In genomic region chr4:126602445-126602762, GRCm38 (mm10) we compare ENCODE assay signal across 10 mouse cellular contexts. TPM values are rescaled to one million over a fixed set of nuclear protein-coding genes. Genes with fewer than 3 reads are reported as not detected.
DNase-seq lines count a peak whose midpoint lies in the region; ATAC-seq lines count a peak whose summit lies in the region.
"Had no signal": no experiment of that assay in that cellular context is flagged by ENCODE, and none has a peak within 500 bp of the region (broad histone marks: within the 10 kb centered on the region; RNA-seq: fewer than 3 reads in every experiment).

No protein-coding gene starts in this region.

- no peaks in the 10 kb centered on the region for H3K9me3 ChIP-seq in heart, embryonic 15.5 days (replicated peaks)
- H3K9me3 ChIP-seq in embryonic facial prominence, embryonic 12.5 days: no peaks in the 10 kb centered on the region
- H3K9me3 ChIP-seq in hindbrain, embryonic 14.5 days (ENCODE audit: control insufficient read depth, low read length): no peaks in the 10 kb centered on the region
- H3K9me3 ChIP-seq in midbrain, embryonic 14.5 days (ENCODE audit: control insufficient read depth, low read length): no peaks in the 10 kb centered on the region

- H3K4me2 ChIP-seq in heart, embryonic 15.5 days: peak overlapping the region; percentile 54
- H3K4me2 ChIP-seq in embryonic facial prominence, embryonic 12.5 days (replicated peaks): peak overlapping the region; percentile 50
- H3K4me2 ChIP-seq in hindbrain, embryonic 14.5 days (replicated peaks): peak overlapping the region; percentile 16
- peak overlapping the region; percentile 39 for H3K4me2 ChIP-seq in midbrain, embryonic 14.5 days (ENCODE audit: low read length)

- WGBS in heart, embryonic 15.5 days: 19% methylated on average over 6 of the region's 6 CpGs
- WGBS in embryonic facial prominence, embryonic 12.5 days: 9% methylated on average over 6 of the region's 6 CpGs
- WGBS in hindbrain, embryonic 14.5 days: 3% methylated on average over 6 of the region's 6 CpGs
- WGBS in midbrain, embryonic 14.5 days: 0% methylated on average over 6 of the region's 6 CpGs

- DNase-seq in heart, postnatal 36 days: no peak
- no peak for DNase-seq in hindbrain, embryonic 14.5 days (ENCODE audit: low spot score)
- no peak for DNase-seq in midbrain, embryonic 14.5 days
- no peak for DNase-seq in urinary bladder, adult 18-20 months (ENCODE audit: low spot score in 2 of 2)
- DNase-seq in ovary, postnatal 14 days (ENCODE audit: low spot score): no peak
- no peak for DNase-seq in adrenal gland, postnatal 4 days (ENCODE audit: low spot score in 2 of 2)
- DNase-seq: cerebellum, adult 11-12 months had no signal

- ATAC-seq in heart, embryonic 15.5 days (replicated peaks; ENCODE audit: insufficient number of reproducible peaks, insufficient read depth, low FRiP score, low read depth): no peak; the same call in 1 of the 2 replicates
- peak; percentile 49 for ATAC-seq in embryonic facial prominence, embryonic 12.5 days (ENCODE audit: insufficient number of reproducible peaks, insufficient read depth, low FRiP score, low TSS enrichment)
- ATAC-seq in hindbrain, embryonic 14.5 days (ENCODE audit: low FRiP score): no peak
- peak; percentile 76; the same call in 1 of the 2 replicates for ATAC-seq in midbrain, embryonic 14.5 days (ENCODE audit: low FRiP score, low TSS enrichment)

- intact Hi-C loops in heart, postnatal 36 days (cut with DNase I): loop anchor here (5.0 kb wide), 1 partner anchor 75 kb away; the partner anchor contains the start of gene Psmb2

- H3K4me1 ChIP-seq in heart, embryonic 15.5 days (replicated peaks): peaks cover 11% of the 10 kb centered on the region
- H3K4me1 ChIP-seq in embryonic facial prominence, embryonic 12.5 days: peaks cover 10% of the 10 kb centered on the region
- H3K4me1 ChIP-seq in hindbrain, embryonic 14.5 days (replicated peaks; ENCODE audit: control insufficient read depth, insufficient read depth, low read length): peaks cover 9% of the 10 kb centered on the region; the same call in 1 of the 2 replicates
- H3K4me1 ChIP-seq in midbrain, embryonic 14.5 days (ENCODE audit: control insufficient read depth, insufficient read depth, low read length): peaks cover 8% of the 10 kb centered on the region

- no peaks in the 10 kb centered on the region for H3K36me3 ChIP-seq in heart, embryonic 15.5 days
- no peaks in the 10 kb centered on the region for H3K36me3 ChIP-seq in embryonic facial prominence, embryonic 12.5 days
- H3K36me3 ChIP-seq in hindbrain, embryonic 14.5 days (replicated peaks; ENCODE audit: control insufficient read depth, insufficient read depth): no peaks in the 10 kb centered on the region
- H3K36me3 ChIP-seq in midbrain, embryonic 14.5 days (ENCODE audit: control insufficient read depth, insufficient read depth, low read length): no peaks in the 10 kb centered on the region

- no peak overlapping the region for H3K9ac ChIP-seq in heart, embryonic 15.5 days
- H3K9ac ChIP-seq in embryonic facial prominence, embryonic 12.5 days: no peak overlapping the region
- H3K9ac ChIP-seq in hindbrain, embryonic 14.5 days: peak overlapping the region; percentile 0; the same call in 1 of the 2 replicates
- no peak overlapping the region for H3K9ac ChIP-seq in midbrain, embryonic 14.5 days (replicated peaks; ENCODE audit: low read length)

- 0 out of 2 replicates have a peak overlapping the region, but pooled peaks have one; percentile 14 for H3K4me3 ChIP-seq in heart, embryonic 15.5 days
- 0 out of 2 replicates have a peak overlapping the region, but pooled peaks have one; percentile 7 for H3K4me3 ChIP-seq in embryonic facial prominence, embryonic 12.5 days
- H3K4me3 ChIP-seq in hindbrain, embryonic 14.5 days (replicated peaks; ENCODE audit: low read length): no peak overlapping the region
- H3K4me3 ChIP-seq in midbrain, embryonic 14.5 days (replicated peaks; ENCODE audit: low read depth, low read length): no peak overlapping the region
- H3K4me3 ChIP-seq: myocyte had no signal

- no peak overlapping the region for H3K27ac ChIP-seq in heart, embryonic 15.5 days
- H3K27ac ChIP-seq in embryonic facial prominence, embryonic 12.5 days: peak overlapping the region; percentile 66; the same call in 1 of the 2 replicates
- no peak overlapping the region for H3K27ac ChIP-seq in hindbrain, embryonic 14.5 days
- H3K27ac ChIP-seq in midbrain, embryonic 14.5 days (replicated peaks; ENCODE audit: low read depth, low read length): no peak overlapping the region

- no peaks in the 10 kb centered on the region for H3K27me3 ChIP-seq in heart, embryonic 15.5 days
- 0 out of 2 replicates have a peak, but pooled peaks cover 2% of the 10 kb centered on the region for H3K27me3 ChIP-seq in embryonic facial prominence, embryonic 12.5 days
- H3K27me3 ChIP-seq in hindbrain, embryonic 14.5 days (ENCODE audit: control insufficient read depth, insufficient read depth, low read length): peaks cover 41% of the 10 kb centered on the region
- peaks cover 54% of the 10 kb centered on the region for H3K27me3 ChIP-seq in midbrain, embryonic 14.5 days (ENCODE audit: control insufficient read depth, insufficient read depth, low read length)

RNA-seq across cellular contexts. Expression of gene 5730409E04Rik, which starts 7.2 kb away (rescaled TPM):
- polyA plus RNA-seq in heart, embryonic 15.5 days (2015; fragmentation: Nextera tagmentation; extraction: Ambion mirVana): 1.8 and 2.4 TPM in 2 replicates
- 10 to 100 TPM; 10.7 to 10.8 TPM for total RNA-seq in heart, postnatal 36 days (2021)
- 2.9 and 4.6 TPM in 2 replicates for polyA plus RNA-seq in embryonic facial prominence, embryonic 12.5 days (2016; fragmentation: Nextera tagmentation; extraction: Ambion mirVana)
- polyA plus RNA-seq in hindbrain, embryonic 14.5 days (2014; fragmentation: Nextera tagmentation; extraction: Ambion mirVana): 15.6 and 16.8 TPM in 2 replicates
- 8.1 and 14.5 TPM in 2 replicates for polyA plus RNA-seq in midbrain, embryonic 14.5 days (2014; fragmentation: Nextera tagmentation; extraction: Ambion mirVana)
- 10 to 100 TPM; 17.5 to 19.3 TPM for total RNA-seq in adrenal gland, postnatal 4 days (2021)

RNA-seq across cellular contexts. Expression of gene Clspn, which starts 45.7 kb away (rescaled TPM):
- 17.1 and 19.8 TPM in 2 replicates for polyA plus RNA-seq in heart, embryonic 15.5 days (2015; fragmentation: Nextera tagmentation; extraction: Ambion mirVana)
- under 1 TPM; 0.53 to 0.84 TPM for total RNA-seq in heart, postnatal 36 days (2021)
- 40.7 and 41.4 TPM in 2 replicates for polyA plus RNA-seq in embryonic facial prominence, embryonic 12.5 days (2016; fragmentation: Nextera tagmentation; extraction: Ambion mirVana)
- polyA plus RNA-seq in hindbrain, embryonic 14.5 days (2014; fragmentation: Nextera tagmentation; extraction: Ambion mirVana): 3.7 and 5.8 TPM in 2 replicates
- polyA plus RNA-seq in midbrain, embryonic 14.5 days (2014; fragmentation: Nextera tagmentation; extraction: Ambion mirVana): 5.0 and 8.1 TPM in 2 replicates
- 10 to 100 TPM; 14.9 to 19.7 TPM for total RNA-seq in adrenal gland, postnatal 4 days (2021)

Comparison
In these comparisons a context has a peak if more than half of its experiments do, and no peak if none do; other contexts are left out.
1. ATAC-seq: peak in embryonic facial prominence, embryonic 12.5 days (single experiment) and midbrain, embryonic 14.5 days (single experiment); none in heart, embryonic 15.5 days (single experiment) and hindbrain, embryonic 14.5 days (single experiment).
2. H3K4me3 ChIP-seq: peak in heart, embryonic 15.5 days (single experiment) and embryonic facial prominence, embryonic 12.5 days (single experiment); none in hindbrain, embryonic 14.5 days (single experiment) and midbrain, embryonic 14.5 days (single experiment).
3. Peak in every context shown above with its lines, with median percentiles within 50 percentile points of each other: H3K4me2 ChIP-seq.